Mouse (Mus musculus) forebrain, embryonic 14.5 days (tissue): Measurements from ENCODE around the gene Nt5c1a. TPM values are rescaled to one million over a fixed set of nuclear protein-coding genes. Genes with fewer than 3 reads are reported as not detected.

Experiments used
- ATAC-seq: fragments of 200-750 bp; cut with Nextera tagmentation; 2 replicates; pipeline ENCODE4 v1.8.0; 2017; ENCODE audit warnings: mild to moderate bottlenecking, moderate library complexity
- DNase-seq: peaks from one replicate; pipeline ENCODE4 v3.0.0-alpha.2; 2015; ENCODE audit warnings: low spot score
- H3K27ac ChIP-seq: fragments of 300-500 bp; sonication (generic); 2 replicates; pipeline ENCODE4 v1.5.1; 2014; ENCODE audit warnings: low read depth, mild to moderate bottlenecking, control low read depth, low read length, moderate library complexity
- H3K27me3 ChIP-seq: fragments of 300-500 bp; sonication (generic); replicated peaks from 2 replicates; pipeline ENCODE4 v1.6.1; 2014; ENCODE audit warnings: low read length, control low read depth, mixed read lengths; ENCODE audit not compliant: control insufficient read depth, insufficient read depth
- H3K36me3 ChIP-seq: fragments of 300-500 bp; sonication (generic); 2 replicates; pipeline ENCODE4 v1.6.1; 2014; ENCODE audit warnings: low read length, control low read depth; ENCODE audit not compliant: control insufficient read depth, insufficient read depth
- H3K4me1 ChIP-seq: fragments of 300-500 bp; sonication (generic); 2 replicates; pipeline ENCODE4 v1.6.1; 2014; ENCODE audit warnings: antibody characterized with exemption, low read length, control low read depth; ENCODE audit not compliant: control insufficient read depth, insufficient read depth
- H3K4me2 ChIP-seq: fragments of 300-500 bp; sonication (generic); 2 replicates; pipeline ENCODE4 v1.6.1; 2014; ENCODE audit warnings: mild to moderate bottlenecking, control low read depth, low read length
- H3K4me3 ChIP-seq: fragments of 300-500 bp; sonication (generic); 2 replicates; pipeline ENCODE4 v1.5.1; 2014; ENCODE audit warnings: low read depth, low read length, control low read depth
- H3K9ac ChIP-seq: fragments of 300-500 bp; sonication (generic); 2 replicates; pipeline ENCODE4 v1.6.1; 2014; ENCODE audit warnings: mild to moderate bottlenecking, low read length, control low read depth, moderate library complexity
- H3K9me3 ChIP-seq: fragments of 300-500 bp; sonication (generic); replicated peaks from 2 replicates; pipeline ENCODE4 v1.6.1; 2016; ENCODE audit warnings: low read length, control low read depth, mixed read lengths; ENCODE audit not compliant: control insufficient read depth
- WGBS: fragments of 180-500 bp; shearing (Covaris S2); extraction: QIAGEN DNeasy Blood & Tissue Kit; methylation state at CpG from one replicate; pipeline ENCODE4 v1.1.7; 2014; 5-methylcytosine and 5-hydroxymethylcytosine counted together
- polyA plus RNA-seq: library from polyadenylated mRNA; unstranded; fragments of >200 nt; fragmentation: Nextera tagmentation; extraction: Ambion mirVana; gene quantifications from 2 replicates; pipeline ENCODE4 v1.2.1, GENCODE M21; 2014

Gene Nt5c1a
- polyA plus RNA-seq, 1 experiment from 2014 or later, result not detected

GRCm38 (mm10) chr4:123162305-123162917, 38.9 kb upstream of the Nt5c1a start:
- Histone ChIP-seq H3K27me3 (no peaks in the 10 kb centered on the region), H3K9me3 (no peaks in the 10 kb centered on the region), H3K36me3 (no peaks in the 10 kb centered on the region), H3K4me1 (peaks cover 3% of the 10 kb centered on the region; the same call in 1 of the 2 replicates), H3K9ac (peak overlapping the region; percentile 13; the same call in 1 of the 2 replicates), H3K4me3 (no peak overlapping the region), H3K4me2 (peak overlapping the region; percentile 34), H3K27ac (no peak overlapping the region)
- DNase-seq (no peak), ATAC-seq (no peak)
- 7% methylated on average over 15 of the region's 15 CpGs for WGBS

- Histone ChIP-seq H3K4me1 (peaks cover 3% of the 10 kb centered on the region; the same call in 1 of the 2 replicates), H3K36me3 (no peaks in the 10 kb centered on the region), H3K4me2 (no peak overlapping the region), H3K9ac (no peak overlapping the region), H3K9me3 (no peaks in the 10 kb centered on the region; the same call in 1 of the 2 replicates), H3K4me3 (no peak overlapping the region), H3K27me3 (no peaks in the 10 kb centered on the region), H3K27ac (no peak overlapping the region)
- WGBS, result 90% methylated on average over 15 of the region's 15 CpGs
- DNase-seq (no peak), ATAC-seq (no peak)
Observed at GRCm38 (mm10) chr4:123164157-123164556, 37.1 kb upstream of the Nt5c1a start.

- no peaks in the 10 kb centered on the region for H3K36me3 ChIP-seq
- no peak overlapping the region for H3K4me2 ChIP-seq
- no peak for ATAC-seq
Observed at GRCm38 (mm10) chr4:123171811-123172210, 29.5 kb upstream of the Nt5c1a start.

GRCm38 (mm10) chr4:123182328-123183238, 18.7 kb upstream of the Nt5c1a start, which contains the start of gene Hpcal4:
TSS of gene Hpcal4 (plus strand) at chr4:123183227.
- ATAC-seq (peak; percentile 61), DNase-seq (peak; percentile 31)
- Histone ChIP-seq H3K9ac (peak within 1 kb of the TSS; percentile 64), H3K27me3 (peaks cover 22% of the 10 kb centered on the region), H3K4me2 (peak within 1 kb of the TSS; percentile 74), H3K9me3 (no peaks in the 10 kb centered on the region), H3K27ac (peak within 1 kb of the TSS; percentile 39; the same call in 1 of the 2 replicates), H3K36me3 (no peaks in the 10 kb centered on the region), H3K4me1 (peaks cover 11% of the 10 kb centered on the region; the same call in 1 of the 2 replicates), H3K4me3 (peak within 1 kb of the TSS; percentile 46)
- WGBS, result 1% methylated on average over 44 of the region's 44 CpGs

More at GRCm38 (mm10) chr4:123171811-123172210, 29.5 kb upstream of the Nt5c1a start:
- no peaks in the 10 kb centered on the region for H3K4me1 ChIP-seq
- H3K9me3 ChIP-seq, result no peaks in the 10 kb centered on the region; the same call in 1 of the 2 replicates
- no peak overlapping the region for H3K27ac ChIP-seq
- no peak overlapping the region for H3K4me3 ChIP-seq
- DNase-seq, result no peak
- H3K9ac ChIP-seq, result no peak overlapping the region
- H3K27me3 ChIP-seq, result no peaks in the 10 kb centered on the region; the same call in 1 of the 2 replicates

- Histone ChIP-seq H3K27me3 (peaks cover 22% of the 10 kb centered on the region), H3K9me3 (no peaks in the 10 kb centered on the region), H3K4me1 (peaks cover 11% of the 10 kb centered on the region; the same call in 1 of the 2 replicates), H3K4me2 (peak overlapping the region; percentile 74), H3K4me3 (peak overlapping the region; percentile 46), H3K9ac (peak overlapping the region; percentile 64), H3K36me3 (no peaks in the 10 kb centered on the region), H3K27ac (peak overlapping the region; percentile 39; the same call in 1 of the 2 replicates)
- ATAC-seq, result peak; percentile 93
- DNase-seq, result peak; percentile 93
- 12% methylated on average over 44 of the region's 44 CpGs for WGBS
Observed at GRCm38 (mm10) chr4:123183239-123184056, 17.9 kb upstream of the Nt5c1a start.

GRCm38 (mm10) chr4:123184816-123185215, 16.5 kb upstream of the Nt5c1a start:
- H3K4me2 ChIP-seq, result 0 out of 2 replicates have a peak overlapping the region, but pooled peaks have one; percentile 74
- WGBS, result 30% methylated on average over 3 of the region's 3 CpGs
- H3K9me3 ChIP-seq, result no peaks in the 10 kb centered on the region
- ATAC-seq (no peak), DNase-seq (peak; percentile 63)
- H3K36me3 ChIP-seq, result no peaks in the 10 kb centered on the region
- no peak overlapping the region for H3K27ac ChIP-seq
- H3K4me3 ChIP-seq, result no peak overlapping the region
- peaks cover 11% of the 10 kb centered on the region; the same call in 1 of the 2 replicates for H3K4me1 ChIP-seq
- H3K27me3 ChIP-seq, result peaks cover 22% of the 10 kb centered on the region
- no peak overlapping the region for H3K9ac ChIP-seq

- ATAC-seq (no peak), DNase-seq (no peak)
- Histone ChIP-seq H3K9ac (no peak overlapping the region), H3K36me3 (no peaks in the 10 kb centered on the region), H3K9me3 (no peaks in the 10 kb centered on the region), H3K27ac (no peak overlapping the region), H3K4me2 (no peak overlapping the region), H3K27me3 (no peaks in the 10 kb centered on the region), H3K4me3 (no peak overlapping the region), H3K4me1 (no peaks in the 10 kb centered on the region)
- 94% methylated on average over 11 of the region's 11 CpGs for WGBS
Observed at GRCm38 (mm10) chr4:123192336-123192735, 9.0 kb upstream of the Nt5c1a start.

GRCm38 (mm10) chr4:123193791-123194190, 7.5 kb upstream of the Nt5c1a start:
- no peak for DNase-seq
- no peaks in the 10 kb centered on the region for H3K4me1 ChIP-seq
- 89% methylated on average over 11 of the region's 11 CpGs for WGBS
- no peak overlapping the region for H3K4me3 ChIP-seq
- H3K36me3 ChIP-seq, result no peaks in the 10 kb centered on the region
- H3K27ac ChIP-seq, result no peak overlapping the region; the same call in 1 of the 2 replicates
- no peaks in the 10 kb centered on the region for H3K9me3 ChIP-seq
- no peak for ATAC-seq
- H3K27me3 ChIP-seq, result no peaks in the 10 kb centered on the region
- H3K4me2 ChIP-seq, result no peak overlapping the region
- no peak overlapping the region for H3K9ac ChIP-seq
